Mouse (Mus musculus) heart, embryonic 11.5 days (tissue): ENCODE results near the gene Ncbp2. TPM values are rescaled to one million over a fixed set of nuclear protein-coding genes. Genes with fewer than 3 reads are reported as not detected.

ENCODE experiments used
- ATAC-seq: fragments of 200-750 bp; cut with Nextera tagmentation; replicated peaks from 2 replicates; pipeline ENCODE4 v1.8.0; 2017; ENCODE audit warnings: moderate library complexity; ENCODE audit not compliant: insufficient number of reproducible peaks, low FRiP score, low TSS enrichment
- H3K27ac ChIP-seq: fragments of 300-500 bp; sonication (generic); 2 replicates; pipeline ENCODE4 v1.5.1; 2014; ENCODE audit warnings: mild to moderate bottlenecking, low read depth, low read length
- H3K27me3 ChIP-seq: fragments of 300-500 bp; sonication (generic); 2 replicates; pipeline ENCODE4 v1.6.1; 2014; ENCODE audit warnings: mild to moderate bottlenecking, low read length, mixed read lengths; ENCODE audit not compliant: control insufficient read depth, insufficient read depth
- H3K36me3 ChIP-seq: fragments of 300-500 bp; sonication (generic); 2 replicates; pipeline ENCODE4 v1.6.1; 2014; ENCODE audit warnings: mild to moderate bottlenecking, low read length, moderate library complexity, mixed read lengths; ENCODE audit not compliant: control insufficient read depth, insufficient read depth
- H3K4me1 ChIP-seq: fragments of 300-500 bp; sonication (generic); 2 replicates; pipeline ENCODE4 v1.6.1; 2014; ENCODE audit warnings: low read length; ENCODE audit not compliant: control insufficient read depth, insufficient read depth
- H3K4me2 ChIP-seq: fragments of 300-500 bp; sonication (generic); 2 replicates; pipeline ENCODE4 v1.6.1; 2014; ENCODE audit warnings: mild to moderate bottlenecking, moderate library complexity
- H3K4me3 ChIP-seq: fragments of 300-500 bp; sonication (generic); 2 replicates; pipeline ENCODE4 v1.5.1; 2014; ENCODE audit warnings: low read depth, low read length
- H3K9ac ChIP-seq: fragments of 300-500 bp; sonication (generic); 2 replicates; pipeline ENCODE4 v1.6.1; 2014; ENCODE audit warnings: mild to moderate bottlenecking, low read depth, low read length, moderate library complexity
- H3K9me3 ChIP-seq: fragments of 300-500 bp; sonication (generic); replicated peaks from 2 replicates; pipeline ENCODE4 v1.6.1; 2016; ENCODE audit warnings: low read length; ENCODE audit not compliant: control insufficient read depth
- WGBS: fragments of 180-500 bp; shearing (Covaris S2); extraction: QIAGEN DNeasy Blood & Tissue Kit; methylation state at CpG from one replicate; pipeline ENCODE4 v1.1.7; 2014; ENCODE audit not compliant: insufficient replicate concordance; 5-methylcytosine and 5-hydroxymethylcytosine counted together
- polyA plus RNA-seq: library from polyadenylated mRNA; unstranded; fragments of >200 nt; fragmentation: Nextera tagmentation; extraction: Ambion mirVana; gene quantifications from 2 replicates; pipeline ENCODE4 v1.2.1, GENCODE M21; 2014

Ncbp2 gene
- polyA plus RNA-seq: 87.5 and 90.0 TPM in 2 replicates

DNA sequence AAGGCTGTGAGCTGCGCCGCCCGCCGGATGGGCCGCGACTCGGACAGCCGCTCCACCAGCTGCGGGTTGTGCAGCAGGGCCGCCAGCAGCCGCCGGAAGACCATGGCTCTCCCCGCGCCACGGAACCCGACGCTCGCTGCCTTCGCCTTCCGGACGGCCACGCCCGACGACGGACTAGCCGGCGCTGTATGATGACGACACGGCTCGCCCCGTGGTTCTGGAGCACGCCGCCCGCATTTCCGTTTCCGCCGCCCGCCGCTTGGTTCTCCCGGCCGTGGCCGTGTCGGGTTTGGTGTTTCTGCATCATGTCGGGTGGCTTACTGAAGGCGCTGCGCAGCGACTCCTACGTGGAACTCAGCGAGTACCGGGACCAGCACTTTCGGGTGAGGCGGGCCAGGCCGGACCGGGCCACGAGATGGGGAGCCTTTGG is at the start of gene Ncbp2, which contains the start of gene 0610012G03Rik:
Gene Ncbp2 (plus strand): TSS at position 169 of the 430 bp plus-strand sequence.
Gene 0610012G03Rik (minus strand): TSS at position 150 of the 430 bp plus-strand sequence.
- H3K9ac ChIP-seq: peak within 1 kb of the TSS; percentile 98
- peak; percentile 88 for ATAC-seq
- peak within 1 kb of the TSS; percentile 93 for H3K4me2 ChIP-seq
- H3K27ac ChIP-seq: peak within 1 kb of the TSS; percentile 96
- peak within 1 kb of the TSS; percentile 85 for H3K4me3 ChIP-seq
- H3K36me3 ChIP-seq: no peaks in the 10 kb centered on the region
- H3K9me3 ChIP-seq: no peaks in the 10 kb centered on the region
- H3K27me3 ChIP-seq: no peaks in the 10 kb centered on the region
- H3K4me1 ChIP-seq: peaks cover 19% of the 10 kb centered on the region
- under 1% methylated on average over 52 of the region's 55 CpGs for WGBS

- ATAC-seq: no peak
- Histone ChIP-seq H3K4me1 (0 out of 2 replicates have a peak, but pooled peaks cover 2% of the 10 kb centered on the region), H3K4me2 (no peak overlapping the region), H3K36me3 (no peaks in the 10 kb centered on the region), H3K27ac (no peak overlapping the region), H3K9me3 (no peaks in the 10 kb centered on the region; the same call in 1 of the 2 replicates), H3K4me3 (no peak overlapping the region), H3K9ac (no peak overlapping the region), H3K27me3 (no peaks in the 10 kb centered on the region)
- 82% methylated on average over 18 of the region's 18 CpGs for WGBS
Observed at GRCm38 (mm10) chr16:31898546-31899326, 49.6 kb upstream of the Ncbp2 start.

- ATAC-seq: no peak
- Histone ChIP-seq H3K36me3 (no peaks in the 10 kb centered on the region), H3K9ac (no peak overlapping the region), H3K4me3 (no peak overlapping the region), H3K27ac (no peak overlapping the region), H3K4me1 (peaks cover 10% of the 10 kb centered on the region), H3K27me3 (no peaks in the 10 kb centered on the region), H3K4me2 (no peak overlapping the region), H3K9me3 (no peaks in the 10 kb centered on the region; the same call in 1 of the 2 replicates)
- 71% methylated on average over 1 of the region's 1 CpGs for WGBS
Observed at GRCm38 (mm10) chr16:31901886-31902285, 46.4 kb upstream of the Ncbp2 start.

GRCm38 (mm10) chr16:31903239-31903638 is 45.1 kb upstream of the Ncbp2 start:
- H3K9me3 ChIP-seq: no peaks in the 10 kb centered on the region; the same call in 1 of the 2 replicates
- 82% methylated on average over 8 of the region's 8 CpGs for WGBS
- H3K4me1 ChIP-seq: peaks cover 10% of the 10 kb centered on the region
- H3K4me2 ChIP-seq: no peak overlapping the region
- H3K36me3 ChIP-seq: no peaks in the 10 kb centered on the region
- no peak for ATAC-seq
- H3K27ac ChIP-seq: no peak overlapping the region
- no peak overlapping the region for H3K4me3 ChIP-seq
- no peaks in the 10 kb centered on the region for H3K27me3 ChIP-seq
- no peak overlapping the region for H3K9ac ChIP-seq

GRCm38 (mm10) chr16:31905331-31905730 is 43.0 kb upstream of the Ncbp2 start:
- H3K27me3 ChIP-seq: no peaks in the 10 kb centered on the region; the same call in 1 of the 2 replicates
- ATAC-seq: no peak
- H3K27ac ChIP-seq: no peak overlapping the region
- 67% methylated on average over 4 of the region's 4 CpGs for WGBS
- no peak overlapping the region for H3K9ac ChIP-seq
- peaks cover 9% of the 10 kb centered on the region for H3K4me1 ChIP-seq
- H3K4me3 ChIP-seq: no peak overlapping the region
- H3K4me2 ChIP-seq: no peak overlapping the region
- H3K36me3 ChIP-seq: no peaks in the 10 kb centered on the region
- no peaks in the 10 kb centered on the region; the same call in 1 of the 2 replicates for H3K9me3 ChIP-seq

DNA sequence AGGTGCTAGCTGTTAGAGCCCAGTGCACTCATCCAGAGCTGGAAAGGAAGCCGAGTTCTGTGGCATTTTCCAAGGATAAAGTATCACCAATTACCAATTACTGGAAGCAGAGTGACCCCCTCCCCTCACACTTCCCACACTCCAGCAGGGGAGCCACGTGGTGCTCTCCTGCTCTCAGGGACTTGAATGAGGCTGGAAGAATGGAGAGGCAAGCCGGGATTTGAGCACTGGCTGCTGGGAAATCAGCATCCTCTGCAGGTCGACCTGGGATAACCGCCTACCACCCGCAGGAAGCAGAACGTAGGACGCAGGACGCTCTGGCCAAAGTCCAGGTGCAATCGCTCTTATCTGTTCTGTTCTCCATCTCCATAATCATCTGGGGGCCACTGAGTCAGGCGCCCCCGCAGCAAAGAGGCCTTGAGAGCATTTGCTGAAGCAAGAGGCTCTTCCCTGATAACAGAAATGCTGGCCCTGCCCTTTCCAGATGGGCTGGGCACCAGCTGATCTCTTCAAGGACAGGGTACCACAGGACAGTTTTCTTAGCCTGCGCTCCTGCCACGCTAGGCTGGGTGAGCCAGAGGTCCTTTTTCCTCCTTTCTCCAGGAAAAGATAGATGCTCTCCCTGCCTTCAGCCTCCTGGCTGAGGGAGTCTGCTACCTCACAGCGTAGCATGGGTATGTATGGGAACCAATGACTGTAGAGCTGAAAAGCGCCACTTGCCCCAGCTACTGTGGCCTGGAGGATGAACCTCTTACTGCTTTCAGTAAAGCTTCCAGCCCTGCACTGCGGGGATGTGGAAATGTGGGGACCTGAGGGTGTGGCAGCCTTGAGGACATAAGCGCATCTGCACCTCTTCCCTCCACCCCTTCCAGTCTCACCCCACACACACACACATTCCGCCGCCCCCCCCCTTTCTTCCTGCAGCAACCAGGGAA is 42.2 kb upstream of the Ncbp2 start:
- H3K4me2 ChIP-seq: peak overlapping the region; percentile 58

DNA sequence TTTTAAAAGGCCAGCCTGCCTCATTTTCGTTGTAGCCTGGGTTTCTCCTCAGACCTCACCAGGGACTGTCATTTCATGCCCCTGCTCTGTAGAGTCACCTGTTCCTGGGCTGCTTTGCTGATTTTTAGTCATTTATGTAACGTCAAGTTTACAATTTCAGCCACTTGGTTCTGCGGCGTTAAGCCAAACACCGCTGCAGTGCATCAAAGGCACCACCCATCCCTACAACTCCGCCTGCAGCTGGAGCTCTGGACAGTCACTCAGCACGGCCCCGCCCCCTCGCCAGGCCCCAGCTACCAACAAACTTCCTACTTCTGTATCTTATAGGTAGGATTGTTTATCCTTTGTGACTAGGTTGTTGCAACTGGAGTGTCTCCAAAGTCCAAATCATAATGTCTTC is 41.4 kb upstream of the Ncbp2 start:
- 14% methylated on average over 9 of the region's 9 CpGs for WGBS
- ATAC-seq: no peak
- Histone ChIP-seq H3K4me2 (peak overlapping the region; percentile 58), H3K9ac (no peak overlapping the region), H3K27ac (no peak overlapping the region), H3K4me1 (peaks cover 11% of the 10 kb centered on the region), H3K27me3 (no peaks in the 10 kb centered on the region; the same call in 1 of the 2 replicates), H3K4me3 (peak overlapping the region; percentile 18), H3K9me3 (no peaks in the 10 kb centered on the region), H3K36me3 (no peaks in the 10 kb centered on the region)

More for the DNA sequence above, 42.2 kb upstream of the Ncbp2 start:
- 30% methylated on average over 19 of the region's 20 CpGs for WGBS
- H3K9me3 ChIP-seq: no peaks in the 10 kb centered on the region
- no peaks in the 10 kb centered on the region for H3K36me3 ChIP-seq
- no peak for ATAC-seq
- no peak overlapping the region for H3K9ac ChIP-seq
- H3K4me1 ChIP-seq: peaks cover 11% of the 10 kb centered on the region
- no peak overlapping the region for H3K27ac ChIP-seq
- peak overlapping the region; percentile 18 for H3K4me3 ChIP-seq
- H3K27me3 ChIP-seq: no peaks in the 10 kb centered on the region; the same call in 1 of the 2 replicates

- H3K36me3 ChIP-seq: no peaks in the 10 kb centered on the region
- peaks cover 11% of the 10 kb centered on the region for H3K4me1 ChIP-seq
- H3K27ac ChIP-seq: no peak overlapping the region
- H3K9me3 ChIP-seq: no peaks in the 10 kb centered on the region
- no peak overlapping the region for H3K4me2 ChIP-seq
- H3K27me3 ChIP-seq: no peaks in the 10 kb centered on the region; the same call in 1 of the 2 replicates
- ATAC-seq: no peak
- WGBS: 48% methylated on average over 11 of the region's 11 CpGs
- H3K4me3 ChIP-seq: no peak overlapping the region
- H3K9ac ChIP-seq: no peak overlapping the region
Observed at GRCm38 (mm10) chr16:31908959-31909358, 39.4 kb upstream of the Ncbp2 start.
